Mouse (Mus musculus) MEL (cell line): ENCODE measurements around the gene Atf3. TPM values are rescaled to one million over a fixed set of nuclear protein-coding genes. Genes with fewer than 3 reads are reported as not detected.

Experiments
- DNase-seq: peaks from one replicate; pipeline ENCODE4 v3.0.0; 2011; ENCODE audit warnings: low read depth, low spot score
- H3K27ac ChIP-seq: 2 replicates; pipeline ENCODE4 v1.5.1; 2012; ENCODE audit warnings: low read depth, mild to moderate bottlenecking, control low read depth, low read length, moderate library complexity; ENCODE audit not compliant: control insufficient read depth
- H3K27me3 ChIP-seq, 2 experiments: fragments of 150-350 bp in 1 of 2; sonication (generic) in 1 of 2; 2 replicates each; pipeline ENCODE4 v1.6.1; 2012; ENCODE audit warnings: low read length in 2 of 2, mild to moderate bottlenecking in 2 of 2, improper control_type of control experiment in 1 of 2, moderate library complexity in 1 of 2; ENCODE audit not compliant: insufficient read depth in 2 of 2, control insufficient read depth in 1 of 2
- H3K36me3 ChIP-seq, 2 experiments: 2 replicates each; pipeline ENCODE4 v1.6.1; 2012 to 2014; ENCODE audit warnings: low read length in 2 of 2, improper control_type of control experiment in 1 of 2, inconsistent platforms in 1 of 2, mild to moderate bottlenecking in 1 of 2; ENCODE audit not compliant: insufficient read depth in 2 of 2, control insufficient read depth in 1 of 2
- H3K4me1 ChIP-seq, 2 experiments: fragments of 150-350 bp in 1 of 2; sonication (generic) in 1 of 2; 2 replicates each; pipeline ENCODE4 v1.6.1; 2012; ENCODE audit warnings: low read length in 2 of 2, improper control_type of control experiment in 1 of 2, mild to moderate bottlenecking in 1 of 2; ENCODE audit not compliant: insufficient read depth in 2 of 2, control insufficient read depth in 1 of 2
- H3K4me3 ChIP-seq, 2 experiments: fragments of 150-350 bp in 1 of 2; sonication (generic) in 1 of 2; 2 replicates each; pipeline ENCODE4 v1.5.1; 2012; ENCODE audit warnings: low read depth in 2 of 2, low read length in 2 of 2, mild to moderate bottlenecking in 2 of 2, moderate library complexity in 2 of 2, control low read depth in 1 of 2, improper control_type of control experiment in 1 of 2; ENCODE audit not compliant: control insufficient read depth in 1 of 2, insufficient read depth in 1 of 2
- H3K79me2 ChIP-seq: 2 replicates; pipeline ENCODE4 v1.6.1; 2012; ENCODE audit warnings: mild to moderate bottlenecking, low read length, moderate library complexity; ENCODE audit not compliant: control insufficient read depth, poor library complexity, insufficient read depth
- H3K9ac ChIP-seq: 2 replicates; pipeline ENCODE4 v1.6.1; 2012; ENCODE audit warnings: low read depth, mild to moderate bottlenecking, control low read depth, low read length, moderate library complexity; ENCODE audit not compliant: control insufficient read depth, poor library complexity, severe bottlenecking
- H3K9me3 ChIP-seq: fragments of 150-350 bp; sonication (generic); replicated peaks from 2 replicates; pipeline ENCODE4 v1.6.1; 2012; ENCODE audit warnings: mild to moderate bottlenecking, low read length, improper control_type of control experiment, moderate library complexity; ENCODE audit not compliant: insufficient read depth
- BHLHE40 ChIP-seq: IDR thresholded peaks from 2 replicates; pipeline ENCODE4 v1.6.1; 2012; ENCODE audit warnings: low read depth, mild to moderate bottlenecking, inconsistent platforms, low read length, improper control_type of control experiment, borderline replicate concordance
- CHD2 ChIP-seq: IDR thresholded peaks from 2 replicates; pipeline ENCODE4 v1.6.1; 2011; ENCODE audit warnings: low read length, improper control_type of control experiment
- CTCF ChIP-seq, 3 experiments: IDR thresholded peaks in 2 of 3; conservative IDR thresholded peaks in 1 of 3; 2 replicates each; pipeline ENCODE4 v1.5.1; 2011 to 2012; ENCODE audit warnings: low read length in 3 of 3, low read depth in 2 of 3, mild to moderate bottlenecking in 2 of 3, improper control_type of control experiment in 1 of 3, inconsistent platforms in 1 of 3, mixed read lengths in 1 of 3, moderate library complexity in 1 of 3; ENCODE audit not compliant: control insufficient read depth in 1 of 3, insufficient read depth in 1 of 3, poor library complexity in 1 of 3, severe bottlenecking in 1 of 3
- E2F4 ChIP-seq: IDR thresholded peaks from 2 replicates; pipeline ENCODE4 v1.6.1; 2011; ENCODE audit warnings: low read depth, low read length, improper control_type of control experiment, borderline replicate concordance
- MAFK ChIP-seq: IDR thresholded peaks from 2 replicates; pipeline ENCODE4 v1.6.1; 2011; ENCODE audit warnings: low read depth, mild to moderate bottlenecking, low read length, improper control_type of control experiment, borderline replicate concordance
- MAX ChIP-seq: IDR thresholded peaks from 2 replicates; pipeline ENCODE4 v1.6.1; 2011; ENCODE audit warnings: low read length, improper control_type of control experiment
- MYC ChIP-seq: IDR thresholded peaks from 2 replicates; pipeline ENCODE4 v1.6.1; 2011; ENCODE audit warnings: low read depth, mild to moderate bottlenecking, low read length, improper control_type of control experiment, moderate library complexity
- POLR2AphosphoS5 ChIP-seq: IDR thresholded peaks from 2 replicates; pipeline ENCODE4 v1.6.1; 2012; ENCODE audit warnings: low read depth, borderline replicate concordance, mild to moderate bottlenecking, inconsistent platforms, low read length, moderate library complexity, mixed read lengths
- RAD21 ChIP-seq: IDR thresholded peaks from 2 replicates; pipeline ENCODE4 v1.6.1; 2011; ENCODE audit warnings: mild to moderate bottlenecking, low read depth, low read length, improper control_type of control experiment
- TCF12 ChIP-seq: IDR thresholded peaks from 2 replicates; pipeline ENCODE4 v1.6.1; 2014; ENCODE audit warnings: low read depth, mild to moderate bottlenecking, inconsistent platforms, low read length, improper control_type of control experiment, moderate library complexity
- UBTF ChIP-seq: IDR thresholded peaks from 2 replicates; pipeline ENCODE4 v1.6.1; 2012; ENCODE audit warnings: low read depth, mild to moderate bottlenecking, inconsistent platforms, low read length, improper control_type of control experiment, moderate library complexity, borderline replicate concordance; ENCODE audit not compliant: insufficient read depth
- USF1 ChIP-seq: IDR thresholded peaks from 2 replicates; pipeline ENCODE4 v1.6.1; 2014; ENCODE audit warnings: low read depth, mild to moderate bottlenecking, inconsistent platforms, low read length, improper control_type of control experiment, moderate library complexity
- ZNF384 ChIP-seq: IDR thresholded peaks from 2 replicates; pipeline ENCODE4 v1.6.1; 2012; ENCODE audit warnings: low read depth, mild to moderate bottlenecking, inconsistent platforms, low read length, improper control_type of control experiment
- polyA plus RNA-seq, 2 experiments: library from polyadenylated mRNA; stranded (reverse) in 1 of 2; unstranded in 1 of 2; fragments of >175 nt in 1 of 2; fragments of >200 nt in 1 of 2; gene quantifications; 2 replicates each; pipeline versions ENCODE4 v1.2.1 to v1.2.4; 2012; ENCODE audit warnings: low replicate concordance in 2 of 2, low read depth in 1 of 2; ENCODE audit not compliant: insufficient read length in 2 of 2, insufficient read depth in 1 of 2, missing spikeins in 1 of 2
- total RNA-seq: library from RNA; depleted of rRNA; stranded (reverse); fragments of 300-350 nt; gene quantifications from 2 replicates; pipeline ENCODE4 v1.2.3, GENCODE M21; 2012

Atf3 gene
- total and polyA plus RNA-seq, 3 experiments, result 0.46 to 1.4 TPM; not detected in 1

GRCm38 (mm10) chr1:191181469-191182259 is 36.2 kb downstream of the Atf3 start:
- H3K9ac ChIP-seq, result no peak overlapping the region
- H3K27me3 ChIP-seq, result peaks cover 0 to 2% of the 10 kb centered on the region in 2 experiments; a peak in 1 of 4 replicates
- no peak overlapping the region for H3K4me3 ChIP-seq

GRCm38 (mm10) chr1:191180397-191180796 is 37.4 kb downstream of the Atf3 start:
- Histone ChIP-seq H3K79me2 (no peaks in the 10 kb centered on the region), H3K9ac (no peak overlapping the region)
- TF ChIP-seq ZNF384, result no peak
- TF ChIP-seq RAD21, result no peak
- TF ChIP-seq CHD2, result no peak
- TF ChIP-seq, all 39 proteins: peak for 0
- Histone ChIP-seq H3K4me1 (peaks cover 0 to 6% of the 10 kb centered on the region in 2 experiments; a peak in 1 of 4 replicates), H3K27ac (no peak overlapping the region), H3K27me3 (peaks cover 0 to 2% of the 10 kb centered on the region in 2 experiments; a peak in 1 of 4 replicates), H3K36me3 (no peaks in the 10 kb centered on the region; a peak in 1 of 4 replicates), H3K9me3 (no peaks in the 10 kb centered on the region), H3K4me3 (no peak overlapping the region)
- no peak for DNase-seq

More at GRCm38 (mm10) chr1:191181469-191182259, 36.2 kb downstream of the Atf3 start:
- peaks cover 0 to 6% of the 10 kb centered on the region in 2 experiments; a peak in 1 of 4 replicates for H3K4me1 ChIP-seq
- no peaks in the 10 kb centered on the region for H3K79me2 ChIP-seq
- no peaks in the 10 kb centered on the region; a peak in 1 of 4 replicates for H3K36me3 ChIP-seq
- TF ChIP-seq TCF12, result no peak
- no peak for TF ChIP-seq MAX
- no peak for TF ChIP-seq E2F4
- TF ChIP-seq, all 39 proteins: peak for 0
- H3K9me3 ChIP-seq, result no peaks in the 10 kb centered on the region
- no peak for DNase-seq
- H3K27ac ChIP-seq, result no peak overlapping the region

- H3K9ac ChIP-seq, result no peak overlapping the region
- no peak overlapping the region for H3K27ac ChIP-seq
- H3K4me1 ChIP-seq, result peaks cover 0 to 6% of the 10 kb centered on the region in 2 experiments; a peak in 1 of 4 replicates
- H3K79me2 ChIP-seq, result no peaks in the 10 kb centered on the region
- no peak for DNase-seq
- H3K27me3 ChIP-seq, result peaks cover 0 to 2% of the 10 kb centered on the region in 2 experiments; a peak in 1 of 4 replicates
- no peak overlapping the region for H3K4me3 ChIP-seq
- H3K36me3 ChIP-seq, result no peaks in the 10 kb centered on the region; a peak in 1 of 4 replicates
- TF ChIP-seq UBTF (no peak), CTCF (IDR thresholded peaks at IDR 0.05 in 2 of 3, conservative IDR thresholded peaks at IDR 0.05 in 1 of 3; ENCODE audit: control insufficient read depth in 1 of 3, insufficient read depth in 1 of 3, low read depth in 2 of 3, low read length in 3 of 3, poor library complexity in 1 of 3, severe bottlenecking in 1 of 3) (no peak), ZNF384 (no peak), BHLHE40 (no peak), MAFK (no peak), POLR2AphosphoS5 (no peak), TCF12 (no peak), USF1 (no peak), CHD2 (no peak), MYC (no peak)
- TF ChIP-seq, all 39 proteins: peak for 0
- H3K9me3 ChIP-seq, result no peaks in the 10 kb centered on the region
Measured at GRCm38 (mm10) chr1:191179846-191180245, 38.0 kb downstream of the Atf3 start.
